Mouse (Mus musculus): ENCODE measurements around the gene Speer4b.
"Not testable (repeated sequence)": the region's sequence is repeated elsewhere in the genome, so short reads cannot be mapped to it uniquely, and the experiment has no call there.

Gene Speer4b

DNA sequence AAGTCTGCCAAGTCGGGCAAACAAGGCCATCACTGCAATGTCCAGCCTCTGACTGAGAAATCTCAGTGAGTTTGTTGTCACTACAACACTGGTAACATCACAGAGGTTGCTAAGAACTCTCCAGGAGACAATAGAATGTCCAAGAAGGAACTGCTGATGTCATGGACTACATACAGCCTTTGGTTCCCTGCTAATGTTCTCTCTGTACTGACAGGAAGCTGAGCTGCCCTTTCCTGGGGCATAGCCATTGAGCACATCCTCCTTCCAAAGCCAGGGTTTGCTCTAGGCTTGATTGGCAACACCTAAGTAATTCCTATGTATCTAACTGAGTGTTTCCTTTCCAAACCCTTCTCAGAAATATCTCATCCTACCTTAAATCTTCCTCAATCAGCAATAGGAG, at the start of gene Speer4b:
Gene Speer4b (minus strand): TSS at position 101 of the 400 bp plus-strand sequence.
- DNase-seq (ENCODE audit: low read depth, low spot score), result not testable (repeated sequence)

DNA sequence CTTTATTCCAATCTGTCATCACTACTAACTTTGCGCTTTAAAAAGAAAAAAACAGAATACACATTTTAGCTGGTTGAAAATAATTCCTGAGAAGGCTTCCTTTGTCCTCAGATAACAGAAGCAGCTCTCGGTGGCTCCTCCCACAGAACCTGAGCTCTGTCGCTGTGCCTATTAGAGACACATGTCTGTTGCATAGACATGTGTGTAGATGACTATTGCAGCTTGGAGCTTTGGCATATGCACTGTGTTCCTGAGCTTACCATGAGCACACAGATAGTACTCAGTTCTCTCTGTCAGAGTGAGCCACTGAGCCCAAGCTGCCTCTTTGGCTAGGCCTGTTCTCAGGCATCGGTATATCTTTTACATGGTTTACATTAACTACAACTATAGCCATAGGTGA, 48.1 kb upstream of the Speer4b start:
- no peak for DNase-seq (ENCODE audit: low read depth, low spot score)

DNA sequence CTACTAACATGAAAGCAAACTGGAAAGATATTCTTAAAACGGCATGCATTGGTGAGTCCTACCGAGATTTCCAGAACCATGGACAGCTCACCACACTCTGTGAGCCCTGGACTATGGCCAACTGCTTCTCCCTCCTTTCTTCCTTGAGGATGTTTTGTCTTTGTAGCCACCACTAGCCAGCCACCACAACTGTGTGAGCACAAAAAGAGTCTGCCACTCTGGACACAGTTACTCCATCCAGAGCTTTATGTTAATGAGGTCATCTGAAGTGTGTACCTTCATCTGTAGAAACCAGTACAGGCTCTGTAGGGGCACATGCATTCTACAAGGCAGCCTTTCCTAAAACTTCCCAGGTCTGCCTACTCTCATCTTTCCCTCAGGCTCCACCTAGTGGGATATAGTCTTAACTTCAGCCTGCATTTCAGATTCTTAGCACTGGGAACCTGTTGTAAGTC, 43.6 kb upstream of the Speer4b start:
- DNase-seq (ENCODE audit: low read depth, low spot score), result no peak

DNA sequence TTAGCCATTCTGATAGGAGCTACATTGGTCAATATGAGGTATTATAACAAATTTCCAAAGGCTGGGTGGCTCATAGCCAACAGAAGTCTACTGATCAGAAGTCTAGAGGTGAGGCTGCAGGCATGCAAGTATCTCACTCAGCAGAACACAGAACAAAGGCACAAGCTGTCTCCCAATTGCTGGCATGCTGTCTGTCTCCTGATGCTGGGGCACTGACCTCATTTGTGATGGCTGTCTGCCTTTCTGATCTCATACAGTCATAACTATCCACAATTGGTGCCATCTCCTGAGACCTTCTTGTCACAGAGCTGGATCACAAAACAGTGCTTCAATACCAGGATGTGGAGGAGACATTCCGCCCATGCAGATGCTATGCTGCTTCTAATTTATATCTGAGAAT, 25.7 kb upstream of the Speer4b start:
- no peak for DNase-seq (ENCODE audit: low read depth, low spot score)

DNA sequence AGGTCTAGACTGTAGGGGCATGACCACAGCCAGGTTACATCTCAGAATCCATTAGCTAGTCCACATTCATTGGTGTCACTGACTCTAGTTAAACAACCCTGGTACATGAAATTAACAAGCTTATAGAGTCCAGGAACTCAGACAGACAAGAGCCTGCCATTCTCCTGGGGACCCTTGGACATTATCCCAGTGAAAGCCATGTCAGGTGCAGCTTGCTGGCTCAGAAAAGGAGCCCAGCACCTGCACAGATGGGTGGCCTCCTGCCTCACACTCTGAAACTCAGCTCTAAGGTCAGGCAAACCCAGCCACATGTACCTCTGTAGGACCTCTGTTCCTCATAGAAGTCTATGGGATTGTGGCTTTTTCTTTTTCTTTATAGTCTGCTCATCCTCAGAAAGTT, 17.5 kb upstream of the Speer4b start:
- DNase-seq (ENCODE audit: low read depth, low spot score), result no peak

DNA sequence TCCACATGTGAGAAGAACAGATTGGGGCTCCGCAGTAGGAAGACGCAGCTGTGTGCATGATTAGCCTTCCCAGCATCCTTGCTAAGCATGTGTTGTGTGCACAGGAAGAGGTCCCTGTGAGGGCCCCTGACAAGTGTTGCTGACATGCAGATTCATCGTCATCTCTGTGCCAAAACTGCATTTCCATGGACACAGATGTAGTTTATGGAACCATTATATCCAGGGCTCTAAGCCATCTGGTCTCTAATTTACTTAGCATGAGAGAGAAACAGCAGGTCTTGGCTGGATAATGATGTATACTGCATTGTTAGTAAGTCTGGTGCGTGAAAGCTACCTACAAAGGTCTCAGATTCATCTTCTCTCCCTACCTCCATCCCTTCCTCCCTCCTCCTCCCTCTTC, 10.3 kb downstream of the Speer4b start:
- DNase-seq (ENCODE audit: low read depth, low spot score), result no peak

DNA sequence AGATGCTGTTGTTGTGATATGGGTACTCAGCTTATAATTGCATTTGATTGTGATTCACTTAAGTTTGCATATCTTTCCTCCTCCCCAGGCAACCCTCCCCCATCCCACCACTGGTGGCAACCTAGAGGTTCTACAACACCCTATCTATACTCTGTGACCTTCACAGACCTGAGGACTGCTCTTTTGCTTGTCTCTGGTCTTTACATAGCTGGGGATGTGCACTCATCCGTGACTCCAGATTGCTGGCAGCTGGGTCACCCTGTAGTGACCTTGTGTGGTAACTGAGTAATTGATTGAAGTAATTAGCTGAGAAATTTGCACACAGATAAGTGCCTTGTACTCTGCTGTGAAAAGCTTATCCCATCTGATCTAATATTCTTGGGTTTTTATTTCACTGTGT, 15.1 kb downstream of the Speer4b start:
- DNase-seq (ENCODE audit: low read depth, low spot score), result no peak

DNA sequence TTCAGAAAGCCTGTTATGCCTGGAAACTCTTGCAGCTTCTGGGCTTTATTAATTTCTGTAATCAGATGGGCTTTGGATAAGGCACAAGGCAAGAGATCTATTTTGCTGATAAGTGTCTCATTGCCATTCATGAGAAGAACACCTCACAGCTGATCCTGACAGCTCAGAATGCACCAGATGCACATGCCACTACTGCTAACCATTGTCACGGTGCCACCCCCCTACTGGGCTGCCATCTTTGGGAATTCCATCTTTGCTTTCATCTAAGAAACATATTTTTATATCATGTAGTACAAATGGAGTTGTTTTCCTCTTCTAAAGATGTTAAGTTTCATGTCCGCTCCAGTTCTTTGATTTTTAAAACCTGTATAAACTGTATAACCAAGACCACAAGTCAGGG, 19.5 kb downstream of the Speer4b start:
- DNase-seq (ENCODE audit: low read depth, low spot score), result no peak

DNA sequence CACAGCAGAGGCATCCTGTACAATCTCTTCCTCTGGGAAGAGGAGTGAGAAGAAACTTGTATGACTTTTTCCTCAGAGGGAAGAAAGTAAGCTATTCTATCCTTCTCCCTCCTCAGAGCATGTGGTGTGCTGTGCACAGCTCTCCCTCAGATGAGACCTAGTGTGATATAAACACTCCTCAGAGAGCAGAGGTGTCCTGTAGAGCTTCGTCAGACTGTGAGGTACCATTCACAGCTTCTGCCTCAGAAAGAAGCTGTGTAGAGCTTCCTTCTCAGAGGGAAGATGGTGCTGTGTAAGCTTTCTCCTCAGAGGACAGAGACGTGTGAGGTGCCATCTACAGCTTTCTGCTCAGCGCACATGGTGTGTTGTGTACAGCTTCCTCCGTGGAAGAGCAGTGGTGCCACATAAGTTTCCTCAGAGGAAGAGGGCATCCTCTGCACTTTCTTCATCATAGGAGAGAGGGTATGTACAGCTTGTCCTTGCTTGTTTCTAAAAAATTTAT, 26.2 kb downstream of the Speer4b start:
- no peak for DNase-seq (ENCODE audit: low read depth, low spot score)

DNA sequence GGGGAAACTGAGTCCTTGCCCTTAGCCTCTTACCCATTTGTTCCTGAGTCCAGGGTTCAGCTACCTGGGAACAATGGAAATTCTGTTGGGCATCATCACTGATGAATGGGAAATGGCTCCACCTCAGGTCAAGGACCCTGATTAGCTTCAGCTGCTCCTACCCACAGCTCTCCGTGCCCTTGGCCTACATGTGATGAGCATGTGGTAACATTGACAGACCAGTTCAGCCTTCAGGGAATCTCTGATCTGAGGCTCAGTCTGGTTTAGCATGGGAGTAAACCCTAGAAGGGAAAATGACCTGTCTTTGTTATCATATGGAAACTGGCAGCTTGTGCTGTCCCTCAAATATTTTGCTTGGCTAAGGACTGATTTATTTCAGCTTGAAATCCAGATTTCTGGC, 43.6 kb downstream of the Speer4b start:
- DNase-seq (ENCODE audit: low read depth, low spot score), result no peak

DNA sequence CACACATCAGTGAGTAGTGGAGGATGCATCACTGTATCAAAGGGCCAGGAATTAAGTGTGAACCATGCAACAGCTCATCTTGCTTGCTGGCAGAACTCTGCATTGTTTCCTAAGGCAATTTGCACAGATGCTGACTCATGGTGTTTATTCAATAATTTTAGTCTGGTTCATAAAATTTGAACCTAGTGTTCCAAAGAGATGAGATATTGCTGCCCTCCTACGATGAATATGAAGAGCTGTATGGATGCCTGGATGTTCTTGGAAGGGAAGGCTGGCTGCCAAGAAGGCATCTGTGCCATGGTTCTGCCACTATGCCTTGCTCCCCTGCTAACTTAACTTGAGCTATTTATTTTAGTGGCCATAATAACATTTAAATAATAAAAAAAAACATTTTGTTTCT, 44.3 kb downstream of the Speer4b start:
- no peak for DNase-seq (ENCODE audit: low read depth, low spot score)

DNA sequence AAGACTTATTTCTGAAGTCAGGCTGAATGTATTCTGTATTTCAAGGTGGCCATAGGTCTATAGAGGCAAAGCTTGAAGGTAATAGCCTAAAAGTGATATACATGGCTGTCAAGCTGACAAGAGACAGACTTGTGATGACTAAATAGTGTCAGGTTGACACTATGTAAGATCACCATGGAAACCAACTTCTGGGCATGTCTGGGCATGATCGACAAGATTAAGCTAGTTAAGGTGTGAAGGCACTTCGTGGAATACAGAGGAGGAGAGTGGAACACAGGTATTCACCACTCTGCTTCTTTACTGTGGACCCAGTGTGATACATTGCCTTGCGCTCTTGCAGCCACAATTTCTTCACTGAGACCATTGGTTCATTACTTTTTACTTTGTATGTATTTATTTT, 46.9 kb downstream of the Speer4b start:
- no peak for DNase-seq (ENCODE audit: low read depth, low spot score)

DNA sequence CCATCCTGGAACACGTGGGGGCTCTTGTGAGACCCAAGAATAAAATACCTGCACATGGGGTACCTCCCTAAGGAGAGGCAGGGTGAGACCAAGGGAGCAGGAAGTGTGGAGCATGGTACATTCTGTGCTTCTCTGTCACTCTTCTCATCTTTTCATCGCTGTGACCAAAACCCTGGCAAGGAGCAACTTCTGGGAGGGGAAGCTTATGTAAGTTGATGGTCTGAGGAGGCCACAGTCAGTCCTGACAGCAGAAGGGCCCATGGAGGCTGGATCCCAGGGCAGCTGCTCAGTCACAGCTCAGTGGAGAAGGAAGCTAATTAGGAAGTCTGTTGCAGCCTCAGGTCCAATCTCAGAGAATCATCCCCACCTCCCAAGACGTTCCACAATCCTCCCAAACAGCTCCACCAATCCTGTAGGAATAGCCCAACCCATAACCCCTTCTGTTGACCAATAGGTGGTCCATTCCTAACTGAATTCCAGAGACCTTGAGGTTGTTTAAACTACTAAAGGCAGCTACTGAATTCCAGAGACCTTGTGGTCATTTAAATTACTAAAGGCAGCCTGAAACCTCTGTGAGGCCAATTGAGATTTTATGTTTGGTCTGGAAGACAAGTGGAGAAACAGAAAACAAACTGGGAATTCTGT, 47.9 kb downstream of the Speer4b start:
- no peak for DNase-seq (ENCODE audit: low read depth, low spot score)

Measured in skeletal muscle tissue, adult 2 months (tissue).